Mouse (Mus musculus): Measurements from ENCODE around the gene Gm28048. TPM values are rescaled to one million over a fixed set of nuclear protein-coding genes. Genes with fewer than 3 reads are reported as not detected.

The Gm28048 gene
- polyA plus RNA-seq, 1 experiment from 2014 or later, result 4.5 TPM

- no peaks in the 10 kb centered on the region for H3K9me3 ChIP-seq (ENCODE audit: control insufficient read depth, low read length)
- 89% methylated on average over 4 of the region's 4 CpGs for WGBS
- no peak for DNase-seq
- peaks cover 7% of the 10 kb centered on the region; the same call in 1 of the 2 replicates for H3K4me1 ChIP-seq (ENCODE audit: control insufficient read depth, insufficient read depth, low read length)
- no peak overlapping the region for H3K27ac ChIP-seq (replicated peaks; ENCODE audit: low read depth, low read length)
- ATAC-seq (ENCODE audit: low FRiP score, low TSS enrichment), result no peak
- no peak overlapping the region for H3K9ac ChIP-seq (replicated peaks; ENCODE audit: low read length)
- no peaks in the 10 kb centered on the region for H3K36me3 ChIP-seq (ENCODE audit: control insufficient read depth, insufficient read depth, low read length)
- H3K4me2 ChIP-seq (ENCODE audit: low read length), result no peak overlapping the region
- H3K4me3 ChIP-seq (replicated peaks; ENCODE audit: low read depth, low read length), result no peak overlapping the region
- H3K27me3 ChIP-seq (ENCODE audit: control insufficient read depth, insufficient read depth, low read length), result peaks cover 33% of the 10 kb centered on the region
These were observed 127.3 kb downstream of the Gm28048 start for GRCm38 (mm10) chr11:22854571-22854970.

DNA sequence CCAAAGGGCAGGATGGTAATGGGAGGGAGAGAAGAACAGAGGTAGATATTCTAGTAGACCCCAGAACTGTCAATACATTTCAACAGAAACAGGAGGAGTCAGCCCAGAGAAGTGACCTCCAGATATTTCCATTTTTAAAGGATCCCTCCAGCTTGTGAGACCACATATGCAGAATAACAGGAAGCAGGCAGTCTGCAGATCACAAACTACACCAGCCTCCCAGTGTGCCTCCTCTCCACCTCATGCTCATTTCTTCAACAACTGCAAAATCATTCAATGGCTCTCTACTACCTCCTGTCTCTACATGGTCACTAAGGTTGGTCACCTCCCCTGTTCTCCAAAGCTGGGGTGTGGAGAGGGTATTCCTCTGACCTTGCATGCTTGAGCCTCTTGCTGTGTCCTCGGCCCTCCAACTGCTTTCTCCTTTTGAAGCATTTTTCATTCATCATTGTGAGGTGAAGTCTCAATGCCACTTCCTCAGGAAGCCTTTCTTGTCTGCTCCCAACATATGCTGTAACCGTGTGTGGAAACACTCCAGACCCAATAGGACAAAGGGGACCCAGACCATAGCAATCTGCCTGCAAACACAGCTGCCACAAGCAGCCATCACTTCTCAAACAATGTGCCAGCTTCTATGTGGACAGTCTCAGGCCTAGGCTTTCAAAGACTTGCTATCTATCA is 128.3 kb downstream of the Gm28048 start:
- WGBS, result 55% methylated on average over 2 of the region's 2 CpGs
- H3K27me3 ChIP-seq (ENCODE audit: control insufficient read depth, insufficient read depth, low read length), result peaks cover 24% of the 10 kb centered on the region

GRCm38 (mm10) chr11:22852510-22852909 is 129.4 kb downstream of the Gm28048 start:
- H3K36me3 ChIP-seq (ENCODE audit: control insufficient read depth, insufficient read depth, low read length), result no peaks in the 10 kb centered on the region
- no peaks in the 10 kb centered on the region for H3K4me1 ChIP-seq (ENCODE audit: control insufficient read depth, insufficient read depth, low read length)
- no peak for ATAC-seq (ENCODE audit: low FRiP score, low TSS enrichment)

More for the DNA sequence above, 128.3 kb downstream of the Gm28048 start:
- ATAC-seq (ENCODE audit: low FRiP score, low TSS enrichment), result no peak
- H3K4me1 ChIP-seq (ENCODE audit: control insufficient read depth, insufficient read depth, low read length), result peaks cover 2% of the 10 kb centered on the region; the same call in 1 of the 2 replicates
- no peak overlapping the region for H3K4me2 ChIP-seq (ENCODE audit: low read length)
- H3K36me3 ChIP-seq (ENCODE audit: control insufficient read depth, insufficient read depth, low read length), result no peaks in the 10 kb centered on the region
- H3K9me3 ChIP-seq (ENCODE audit: control insufficient read depth, low read length), result no peaks in the 10 kb centered on the region
- H3K4me3 ChIP-seq (replicated peaks; ENCODE audit: low read depth, low read length), result no peak overlapping the region
- no peak overlapping the region for H3K9ac ChIP-seq (replicated peaks; ENCODE audit: low read length)
- DNase-seq, result no peak
- H3K27ac ChIP-seq (replicated peaks; ENCODE audit: low read depth, low read length), result no peak overlapping the region

GRCm38 (mm10) chr11:22851416-22851815 is 130.5 kb downstream of the Gm28048 start:
- H3K27ac ChIP-seq (replicated peaks; ENCODE audit: low read depth, low read length), result no peak overlapping the region
- ATAC-seq (ENCODE audit: low FRiP score, low TSS enrichment), result no peak
- no peak for DNase-seq
- no peaks in the 10 kb centered on the region for H3K4me1 ChIP-seq (ENCODE audit: control insufficient read depth, insufficient read depth, low read length)
- peaks cover 2% of the 10 kb centered on the region; the same call in 1 of the 2 replicates for H3K27me3 ChIP-seq (ENCODE audit: control insufficient read depth, insufficient read depth, low read length)
- no peak overlapping the region for H3K4me2 ChIP-seq (ENCODE audit: low read length)
- H3K4me3 ChIP-seq (replicated peaks; ENCODE audit: low read depth, low read length), result no peak overlapping the region
- WGBS, result 39% methylated on average over 4 of the region's 4 CpGs
- no peak overlapping the region for H3K9ac ChIP-seq (replicated peaks; ENCODE audit: low read length)
- no peaks in the 10 kb centered on the region for H3K36me3 ChIP-seq (ENCODE audit: control insufficient read depth, insufficient read depth, low read length)
- H3K9me3 ChIP-seq (ENCODE audit: control insufficient read depth, low read length), result no peaks in the 10 kb centered on the region

More at GRCm38 (mm10) chr11:22852510-22852909, 129.4 kb downstream of the Gm28048 start:
- Histone ChIP-seq H3K27ac (replicated peaks; ENCODE audit: low read depth, low read length) (no peak overlapping the region), H3K9ac (replicated peaks; ENCODE audit: low read length) (no peak overlapping the region), H3K4me3 (replicated peaks; ENCODE audit: low read depth, low read length) (no peak overlapping the region), H3K4me2 (ENCODE audit: low read length) (no peak overlapping the region), H3K27me3 (ENCODE audit: control insufficient read depth, insufficient read depth, low read length) (peaks cover 13% of the 10 kb centered on the region), H3K9me3 (ENCODE audit: control insufficient read depth, low read length) (no peaks in the 10 kb centered on the region)
- 83% methylated on average over 1 of the region's 1 CpGs for WGBS
- DNase-seq, result no peak

DNA sequence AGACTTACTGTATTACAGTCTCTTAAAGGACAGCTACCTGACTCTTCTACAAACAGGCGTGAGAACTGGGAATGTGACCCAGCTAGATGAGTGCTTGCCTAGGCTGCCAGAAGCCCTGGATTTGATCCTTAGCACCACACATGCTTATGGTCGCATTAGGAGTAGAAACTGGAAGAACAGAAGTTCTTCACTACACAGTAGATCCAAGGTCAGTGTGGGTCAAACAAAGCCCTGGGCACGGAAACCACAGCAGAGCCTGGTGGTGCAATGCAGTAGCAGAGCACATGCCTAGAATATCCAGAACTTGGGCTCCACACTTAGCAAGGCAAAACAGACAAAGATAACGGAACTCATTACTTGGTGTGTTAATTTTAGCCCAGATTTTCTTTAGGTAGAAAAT is 131.8 kb downstream of the Gm28048 start:
- H3K9me3 ChIP-seq (ENCODE audit: control insufficient read depth, low read length), result no peaks in the 10 kb centered on the region
- no peaks in the 10 kb centered on the region for H3K27me3 ChIP-seq (ENCODE audit: control insufficient read depth, insufficient read depth, low read length)
- no peak overlapping the region for H3K9ac ChIP-seq (replicated peaks; ENCODE audit: low read length)
- ATAC-seq (ENCODE audit: low FRiP score, low TSS enrichment) (no peak), DNase-seq (no peak)
- WGBS, result 92% methylated on average over 4 of the region's 4 CpGs
- H3K4me1 ChIP-seq (ENCODE audit: control insufficient read depth, insufficient read depth, low read length), result no peaks in the 10 kb centered on the region
- H3K27ac ChIP-seq (replicated peaks; ENCODE audit: low read depth, low read length), result no peak overlapping the region
- H3K4me2 ChIP-seq (ENCODE audit: low read length), result no peak overlapping the region
- no peak overlapping the region for H3K4me3 ChIP-seq (replicated peaks; ENCODE audit: low read depth, low read length)
- H3K36me3 ChIP-seq (ENCODE audit: control insufficient read depth, insufficient read depth, low read length), result no peaks in the 10 kb centered on the region

DNA sequence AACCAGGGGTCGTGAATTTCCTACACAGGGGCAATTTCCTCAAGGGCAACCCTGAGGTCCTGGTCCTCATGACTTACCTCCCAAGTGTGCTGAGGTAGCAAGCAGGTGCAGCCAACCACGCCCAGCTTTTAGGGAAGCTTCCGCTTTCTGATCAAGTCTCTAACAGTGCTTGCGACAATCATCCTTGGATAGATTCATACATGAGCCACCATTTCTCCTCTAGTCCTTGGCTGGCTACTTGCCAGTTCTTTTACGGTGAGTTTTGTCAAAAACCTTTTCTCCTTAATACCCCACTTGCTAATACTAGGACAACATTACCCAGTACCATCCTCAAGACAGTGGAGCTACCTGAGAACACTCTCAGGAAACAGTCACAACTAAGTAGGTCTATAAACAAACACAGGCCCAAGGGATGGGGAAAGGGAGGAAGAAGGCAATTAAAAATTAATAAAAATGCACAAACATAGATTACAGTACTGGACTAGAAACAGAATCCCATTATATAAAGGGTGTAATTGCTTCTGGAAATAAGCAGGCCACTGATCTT is 133.2 kb downstream of the Gm28048 start:
- Histone ChIP-seq H3K9ac (replicated peaks; ENCODE audit: low read length) (no peak overlapping the region), H3K9me3 (ENCODE audit: control insufficient read depth, low read length) (no peaks in the 10 kb centered on the region), H3K36me3 (ENCODE audit: control insufficient read depth, insufficient read depth, low read length) (no peaks in the 10 kb centered on the region), H3K4me2 (ENCODE audit: low read length) (no peak overlapping the region), H3K4me3 (replicated peaks; ENCODE audit: low read depth, low read length) (no peak overlapping the region), H3K27ac (replicated peaks; ENCODE audit: low read depth, low read length) (no peak overlapping the region), H3K27me3 (ENCODE audit: control insufficient read depth, insufficient read depth, low read length) (no peaks in the 10 kb centered on the region), H3K4me1 (ENCODE audit: control insufficient read depth, insufficient read depth, low read length) (no peaks in the 10 kb centered on the region)
- DNase-seq (no peak), ATAC-seq (ENCODE audit: low FRiP score, low TSS enrichment) (no peak)
- WGBS, result 89% methylated on average over 5 of the region's 5 CpGs

DNA sequence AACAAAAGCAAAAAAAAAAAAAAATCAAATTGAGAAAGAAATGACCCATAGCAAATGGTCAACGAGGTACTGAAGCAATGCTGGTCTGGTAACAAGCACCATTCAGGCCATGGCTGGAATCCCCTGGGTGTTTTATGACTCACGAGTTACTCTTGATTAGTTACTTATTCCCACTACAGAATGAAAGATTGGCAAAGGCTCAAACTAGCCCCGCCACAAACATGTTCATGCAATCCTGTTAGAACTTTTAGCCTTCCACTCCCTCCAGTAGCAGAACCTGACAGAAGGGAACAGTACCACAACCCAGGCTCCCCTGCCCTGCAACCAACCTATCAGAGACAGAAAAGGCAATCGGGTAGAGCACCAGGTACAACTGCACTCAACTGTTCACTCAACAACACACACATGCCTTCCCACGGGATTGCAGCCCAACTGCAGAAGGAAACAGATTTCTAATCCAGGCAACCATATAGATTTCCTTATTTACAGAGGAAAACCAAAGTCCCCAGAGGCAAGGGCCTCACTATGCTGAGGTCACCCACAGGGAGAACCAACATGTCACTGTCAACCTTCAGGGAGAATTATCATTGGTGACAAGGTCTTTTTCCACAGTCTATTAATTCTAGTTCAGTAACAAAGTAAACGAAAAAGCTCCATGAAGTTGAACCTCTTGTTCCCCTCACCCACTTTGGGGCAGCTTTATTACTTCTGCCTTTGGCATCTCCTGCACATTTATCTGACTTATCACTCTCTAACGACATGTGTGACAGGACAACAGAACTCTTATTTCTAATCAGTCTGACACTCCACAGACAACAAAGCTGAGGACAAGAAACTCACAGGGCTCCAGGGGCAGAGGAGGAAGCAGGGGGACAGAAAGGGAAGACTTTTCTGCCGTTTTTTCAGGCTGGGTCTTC is 133.9 kb downstream of the Gm28048 start:
- H3K9ac ChIP-seq (replicated peaks; ENCODE audit: low read length), result no peak overlapping the region
- H3K36me3 ChIP-seq (ENCODE audit: control insufficient read depth, insufficient read depth, low read length), result no peaks in the 10 kb centered on the region
- DNase-seq (no peak), ATAC-seq (ENCODE audit: low FRiP score, low TSS enrichment) (no peak)
- H3K4me3 ChIP-seq (replicated peaks; ENCODE audit: low read depth, low read length), result no peak overlapping the region
- H3K9me3 ChIP-seq (ENCODE audit: control insufficient read depth, low read length), result no peaks in the 10 kb centered on the region
- H3K4me2 ChIP-seq (ENCODE audit: low read length), result no peak overlapping the region
- WGBS, result 76% methylated on average over 8 of the region's 8 CpGs
- H3K27ac ChIP-seq (replicated peaks; ENCODE audit: low read depth, low read length), result no peak overlapping the region
- H3K4me1 ChIP-seq (ENCODE audit: control insufficient read depth, insufficient read depth, low read length), result no peaks in the 10 kb centered on the region
- H3K27me3 ChIP-seq (ENCODE audit: control insufficient read depth, insufficient read depth, low read length), result no peaks in the 10 kb centered on the region

DNA sequence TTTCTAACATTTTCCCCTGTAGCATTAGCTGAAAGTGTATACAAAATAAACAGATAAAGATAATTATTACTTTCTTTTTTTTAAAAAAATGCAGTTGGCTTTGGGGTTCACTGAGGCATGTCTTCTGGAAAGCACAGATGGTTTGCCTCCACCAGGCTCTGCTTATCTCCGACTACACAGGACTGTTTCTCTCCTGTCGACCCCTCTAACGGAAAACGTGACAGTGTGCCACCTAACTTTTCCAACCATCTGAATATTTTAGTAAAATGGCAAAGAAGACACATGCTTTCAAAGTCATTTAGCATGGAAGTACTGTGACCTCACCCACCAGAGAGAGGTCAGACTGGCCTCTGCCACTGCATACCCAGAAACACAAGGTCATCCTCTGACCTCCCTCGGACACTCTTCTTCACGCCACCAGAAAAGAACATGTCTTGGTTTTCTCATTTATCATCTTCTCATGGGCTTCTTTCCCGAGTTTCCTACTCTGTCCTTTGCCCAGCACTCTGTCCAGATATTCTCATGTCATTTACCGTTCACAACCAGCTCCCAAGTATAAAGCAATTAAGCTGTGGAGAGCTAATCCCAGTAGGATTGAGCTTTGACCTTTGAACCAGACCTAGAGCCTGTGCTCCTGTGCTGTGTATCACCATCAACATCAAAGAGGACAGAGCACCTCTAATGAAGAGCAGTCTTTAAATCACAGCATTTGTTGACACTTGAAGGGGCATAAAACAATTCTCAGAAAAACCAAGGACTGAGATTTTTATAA is 134.7 kb downstream of the Gm28048 start:
- no peak for DNase-seq

More for the DNA sequence above, 134.7 kb downstream of the Gm28048 start:
- no peaks in the 10 kb centered on the region for H3K27me3 ChIP-seq (ENCODE audit: control insufficient read depth, insufficient read depth, low read length)
- H3K9me3 ChIP-seq (ENCODE audit: control insufficient read depth, low read length), result no peaks in the 10 kb centered on the region
- H3K9ac ChIP-seq (replicated peaks; ENCODE audit: low read length), result no peak overlapping the region
- no peaks in the 10 kb centered on the region for H3K36me3 ChIP-seq (ENCODE audit: control insufficient read depth, insufficient read depth, low read length)
- H3K4me1 ChIP-seq (ENCODE audit: control insufficient read depth, insufficient read depth, low read length), result no peaks in the 10 kb centered on the region
- no peak overlapping the region for H3K27ac ChIP-seq (replicated peaks; ENCODE audit: low read depth, low read length)
- H3K4me3 ChIP-seq (replicated peaks; ENCODE audit: low read depth, low read length), result no peak overlapping the region
- ATAC-seq (ENCODE audit: low FRiP score, low TSS enrichment), result no peak
- no peak overlapping the region for H3K4me2 ChIP-seq (ENCODE audit: low read length)
- WGBS, result 68% methylated on average over 8 of the region's 8 CpGs

All from midbrain, embryonic 14.5 days (tissue).